19 mouse cellular contexts compared by ENCODE assay signal in genomic region chr12:9132621-9133020, GRCm38 (mm10).
DNase-seq lines count a peak whose midpoint lies in the region; ATAC-seq and TF ChIP-seq lines count a peak whose summit lies in the region.
"Had no signal": no experiment of that assay in that cellular context is flagged by ENCODE, and none has a peak within 500 bp of the region (broad histone marks: within the 10 kb centered on the region; RNA-seq: fewer than 3 reads in every experiment).

No protein-coding gene starts in this region.

- peak; percentile 45; the same call in 1 of the 2 replicates for ATAC-seq in hindbrain, embryonic 15.5 days (ENCODE audit: low FRiP score, low read depth)
- no peak for ATAC-seq in hindbrain, embryonic 13.5 days (ENCODE audit: low FRiP score)
- ATAC-seq: forebrain, embryonic 14.5 days; intestine, postnatal 0 days; liver, postnatal 0 days had no signal

- no peak overlapping the region for H3K4me3 ChIP-seq in hindbrain, embryonic 15.5 days
- no peak overlapping the region for H3K4me3 ChIP-seq in hindbrain, embryonic 13.5 days
- H3K4me3 ChIP-seq: embryonic facial prominence, embryonic 15.5 days; gastrocnemius, adult 2 months; midbrain, embryonic 10.5 days had no signal

- H3K4me2 ChIP-seq in hindbrain, embryonic 15.5 days = no peak overlapping the region
- no peak overlapping the region for H3K4me2 ChIP-seq in hindbrain, embryonic 13.5 days
- H3K4me2 ChIP-seq: embryonic facial prominence, embryonic 15.5 days; heart, embryonic 11.5 days had no signal

- DNase-seq in cerebellum, adult 9-10 months = peak; percentile 32
- DNase-seq in cerebellum, adult 11 months = no peak
- DNase-seq in ES-CJ7 (ENCODE audit: low read depth, low spot score) = peak; percentile 47
- DNase-seq in brain, embryonic 14.5 days (ENCODE audit: low read depth) = peak; percentile 29
- no peak for DNase-seq in layer of hippocampus, postnatal 25 days (ENCODE audit: extremely low spot score in 1 of 2, low spot score in 1 of 2)
- DNase-seq: adrenal gland, adult 8-10 months; gastrocnemius, adult 2 months; liver, postnatal 0 days; lung, postnatal 10 days; thymus, adult 2 months; thymus, postnatal 4 days had no signal

- H3K27me3 ChIP-seq in hindbrain, embryonic 15.5 days = no peaks in the 10 kb centered on the region
- H3K27me3 ChIP-seq in hindbrain, embryonic 13.5 days = no peaks in the 10 kb centered on the region
- H3K27me3 ChIP-seq: embryonic facial prominence, embryonic 15.5 days had no signal

- H3K4me1 ChIP-seq in hindbrain, embryonic 15.5 days (replicated peaks) = no peaks in the 10 kb centered on the region; the same call in 1 of the 2 replicates
- no peaks in the 10 kb centered on the region for H3K4me1 ChIP-seq in hindbrain, embryonic 13.5 days (replicated peaks)

- no peaks in the 10 kb centered on the region for H3K36me3 ChIP-seq in hindbrain, embryonic 15.5 days
- no peaks in the 10 kb centered on the region for H3K36me3 ChIP-seq in hindbrain, embryonic 13.5 days
- H3K36me3 ChIP-seq: embryonic facial prominence, embryonic 15.5 days; midbrain, embryonic 10.5 days had no signal

- no peak overlapping the region for H3K27ac ChIP-seq in hindbrain, embryonic 15.5 days (replicated peaks)
- no peak overlapping the region for H3K27ac ChIP-seq in hindbrain, embryonic 13.5 days
- H3K27ac ChIP-seq: embryonic facial prominence, embryonic 15.5 days; gastrocnemius, adult 2 months; midbrain, embryonic 10.5 days; stomach, postnatal 0 days had no signal

- H3K9me3 ChIP-seq in hindbrain, embryonic 15.5 days = no peaks in the 10 kb centered on the region
- H3K9me3 ChIP-seq in hindbrain, embryonic 13.5 days = no peaks in the 10 kb centered on the region
- H3K9me3 ChIP-seq: embryonic facial prominence, embryonic 15.5 days; midbrain, embryonic 10.5 days had no signal

- H3K9ac ChIP-seq in hindbrain, embryonic 15.5 days = no peak overlapping the region
- H3K9ac ChIP-seq in hindbrain, embryonic 13.5 days = no peak overlapping the region
- H3K9ac ChIP-seq: embryonic facial prominence, embryonic 15.5 days; liver, postnatal 0 days had no signal

- TF ChIP-seq CTCF in brain, embryonic 14.5 days (IDR thresholded peaks at IDR 0.05; ENCODE audit: borderline replicate concordance, extremely low read depth, insufficient read depth, insufficient read length) = no peak

- TF ChIP-seq POLR2A in brain, embryonic 14.5 days (IDR thresholded peaks at IDR 0.05; ENCODE audit: borderline replicate concordance, extremely low read depth, insufficient read depth, insufficient read length, poor library complexity, severe bottlenecking) = no peak

Comparison
In these comparisons a context has a peak if more than half of its experiments do, and no peak if none do; other contexts are left out.
1. DNase-seq: peak in cerebellum, adult 9-10 months (single experiment), ES-CJ7 (single experiment) and brain, embryonic 14.5 days (single experiment); none in cerebellum, adult 11 months (single experiment) and layer of hippocampus, postnatal 25 days (0 of 2).